Mouse (Mus musculus): Measurements from ENCODE around the gene Gins2.

Gene Gins2

DNA sequence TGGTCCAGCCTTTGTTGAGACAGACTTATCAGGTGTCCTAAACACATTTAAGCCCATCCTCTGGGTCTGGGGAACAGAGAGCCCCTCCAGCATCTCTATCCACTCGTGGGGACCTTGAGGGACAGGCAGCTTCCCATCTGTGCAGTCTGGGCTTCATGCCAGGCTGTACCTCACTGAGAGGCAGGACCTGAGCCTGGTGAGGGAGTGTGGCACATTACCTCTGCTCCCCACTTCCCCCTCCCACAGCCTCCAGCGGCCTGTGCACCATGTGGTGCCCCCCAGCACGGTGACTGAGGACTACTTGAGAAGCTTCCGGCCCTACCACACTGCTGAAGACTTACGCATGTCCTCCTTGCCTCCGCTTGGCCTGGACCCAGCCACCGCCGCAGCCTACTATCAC, 22.4 kb downstream of the Gins2 start:
- no peak for DNase-seq (ENCODE audit: inconsistent age in 2 of 2, low spot score in 1 of 2)

DNA sequence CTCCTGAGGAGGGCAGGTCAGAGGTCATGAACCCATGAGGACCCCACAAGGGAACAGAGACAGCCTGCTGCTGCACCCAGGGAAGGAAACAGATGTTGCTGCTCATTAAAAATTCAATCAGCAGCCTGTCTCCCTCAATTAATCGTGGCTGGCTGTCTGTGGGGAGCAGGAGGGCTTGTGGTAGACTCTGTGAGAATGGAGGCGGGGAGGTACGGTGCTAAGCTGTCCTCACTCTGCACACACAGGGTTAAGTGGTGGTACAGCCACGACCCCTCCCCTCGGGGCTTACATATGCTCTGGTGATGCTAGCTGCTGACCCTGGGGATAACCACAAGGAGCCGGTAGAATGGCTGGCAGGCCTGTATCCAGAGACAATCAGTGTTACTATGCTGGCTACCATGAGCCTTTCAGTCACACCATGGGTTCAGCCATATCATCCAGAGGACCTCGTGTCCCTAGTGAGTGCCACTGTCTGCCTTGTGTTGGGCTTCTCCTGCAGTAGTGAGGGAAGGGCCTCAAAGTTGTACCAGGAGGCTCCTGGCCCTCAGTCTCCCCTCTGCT, 23.9 kb downstream of the Gins2 start:
- no peak for DNase-seq (ENCODE audit: inconsistent age in 2 of 2, low spot score in 1 of 2)

DNA sequence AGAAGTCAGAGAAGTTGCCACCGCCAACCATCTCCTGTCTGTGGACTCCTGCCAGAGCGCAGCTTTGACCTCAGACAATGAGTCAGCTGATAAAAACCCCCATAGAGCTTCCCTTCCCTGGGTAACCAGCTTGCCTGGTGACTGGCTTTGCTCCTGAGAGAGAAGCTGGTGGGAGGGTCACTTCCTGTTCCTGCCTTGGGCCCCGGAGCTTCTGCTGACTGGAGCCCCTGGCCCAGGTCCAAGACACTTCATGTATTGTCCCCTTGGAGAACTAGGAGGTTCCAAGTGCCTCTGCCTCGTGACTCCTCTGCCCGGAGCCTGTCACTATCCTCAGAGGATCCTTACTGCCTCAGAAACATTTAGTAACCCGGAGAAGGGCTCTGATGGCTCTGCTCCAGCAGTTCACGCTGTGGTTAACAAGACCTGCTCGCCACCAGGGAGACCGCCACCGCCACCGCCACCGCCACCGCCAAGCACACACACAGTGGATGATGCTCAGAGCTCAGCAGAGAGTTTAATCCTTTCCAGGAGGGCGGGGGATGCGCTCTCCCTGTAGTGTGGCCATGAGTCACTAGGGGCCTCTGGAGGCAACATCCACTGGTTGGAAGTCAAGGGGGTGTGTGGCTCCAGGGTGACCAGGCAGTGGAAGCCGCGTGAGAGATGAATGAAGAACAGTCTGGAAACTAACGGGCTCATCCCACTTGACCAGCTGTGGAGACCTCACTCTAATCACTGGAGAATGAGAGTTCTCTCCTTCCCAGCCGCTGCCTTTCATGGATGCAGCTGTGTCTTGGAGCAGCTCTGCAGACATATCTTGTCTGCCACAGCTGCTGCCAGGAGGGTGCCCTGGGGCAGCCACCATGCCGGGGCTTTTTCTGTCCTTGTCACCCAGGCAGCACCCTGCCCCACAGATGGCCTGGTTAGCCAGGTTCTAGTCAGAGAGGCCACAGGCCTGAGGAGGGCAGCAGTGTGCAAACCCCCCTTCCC, 25.0 kb downstream of the Gins2 start:
- peak; percentile 94 to 96 for DNase-seq (ENCODE audit: inconsistent age in 2 of 2, low spot score in 1 of 2)

DNA sequence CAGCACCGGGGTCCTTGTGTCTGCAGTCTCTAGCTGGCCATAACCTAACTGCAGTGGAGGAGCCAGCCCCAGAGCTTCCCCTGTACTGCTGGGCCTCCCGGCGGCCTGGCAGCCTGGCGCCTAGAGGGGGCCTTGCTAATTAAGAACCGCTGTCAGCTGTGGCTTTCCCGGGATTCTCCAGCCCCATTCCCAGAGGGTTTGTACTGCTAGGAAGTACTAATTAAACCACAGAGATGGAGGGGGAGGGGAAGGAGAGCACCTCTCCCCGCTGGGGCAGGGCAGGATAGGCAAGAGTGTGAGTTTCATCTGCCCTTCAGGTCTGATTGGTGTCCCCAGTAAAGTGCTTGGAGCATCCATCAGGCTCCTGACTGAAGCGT, 25.8 kb downstream of the Gins2 start:
- DNase-seq (ENCODE audit: inconsistent age in 2 of 2, low spot score in 1 of 2), result peak in 1 of 2 experiments; percentile 52

DNA sequence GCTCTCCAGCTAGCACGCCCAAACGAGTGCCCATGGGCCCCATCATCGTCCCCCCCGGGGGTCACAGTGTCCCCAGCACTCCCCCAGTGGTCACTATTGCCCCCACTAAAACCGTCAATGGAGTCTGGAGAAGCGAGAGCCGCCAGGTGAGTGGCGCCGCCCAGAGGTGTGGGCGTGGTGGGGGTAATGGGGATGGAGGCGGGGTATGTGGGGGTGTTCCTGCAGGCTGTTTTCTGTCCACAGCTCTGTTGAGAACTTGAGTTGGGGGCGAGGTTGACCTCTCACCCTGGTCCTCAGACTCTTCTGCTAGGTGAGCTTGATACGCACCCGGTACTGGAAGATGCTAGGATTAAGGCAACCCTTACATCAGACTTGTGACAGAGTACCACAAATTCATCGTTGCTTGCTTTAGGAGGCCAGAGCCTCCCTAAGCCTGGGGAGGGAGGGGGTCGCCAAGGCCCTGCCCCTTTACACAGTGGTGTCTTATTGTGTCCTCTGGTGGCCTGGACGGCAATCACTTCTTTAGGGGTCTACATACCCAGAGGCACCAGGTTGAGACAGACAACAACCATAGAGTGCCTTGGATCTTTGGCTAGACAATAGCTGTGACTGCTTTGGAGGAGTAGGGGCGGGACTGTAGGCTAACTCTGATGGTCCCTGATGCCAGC, 26.3 kb downstream of the Gins2 start:
- DNase-seq (ENCODE audit: inconsistent age in 2 of 2, low spot score in 1 of 2), result no peak

DNA sequence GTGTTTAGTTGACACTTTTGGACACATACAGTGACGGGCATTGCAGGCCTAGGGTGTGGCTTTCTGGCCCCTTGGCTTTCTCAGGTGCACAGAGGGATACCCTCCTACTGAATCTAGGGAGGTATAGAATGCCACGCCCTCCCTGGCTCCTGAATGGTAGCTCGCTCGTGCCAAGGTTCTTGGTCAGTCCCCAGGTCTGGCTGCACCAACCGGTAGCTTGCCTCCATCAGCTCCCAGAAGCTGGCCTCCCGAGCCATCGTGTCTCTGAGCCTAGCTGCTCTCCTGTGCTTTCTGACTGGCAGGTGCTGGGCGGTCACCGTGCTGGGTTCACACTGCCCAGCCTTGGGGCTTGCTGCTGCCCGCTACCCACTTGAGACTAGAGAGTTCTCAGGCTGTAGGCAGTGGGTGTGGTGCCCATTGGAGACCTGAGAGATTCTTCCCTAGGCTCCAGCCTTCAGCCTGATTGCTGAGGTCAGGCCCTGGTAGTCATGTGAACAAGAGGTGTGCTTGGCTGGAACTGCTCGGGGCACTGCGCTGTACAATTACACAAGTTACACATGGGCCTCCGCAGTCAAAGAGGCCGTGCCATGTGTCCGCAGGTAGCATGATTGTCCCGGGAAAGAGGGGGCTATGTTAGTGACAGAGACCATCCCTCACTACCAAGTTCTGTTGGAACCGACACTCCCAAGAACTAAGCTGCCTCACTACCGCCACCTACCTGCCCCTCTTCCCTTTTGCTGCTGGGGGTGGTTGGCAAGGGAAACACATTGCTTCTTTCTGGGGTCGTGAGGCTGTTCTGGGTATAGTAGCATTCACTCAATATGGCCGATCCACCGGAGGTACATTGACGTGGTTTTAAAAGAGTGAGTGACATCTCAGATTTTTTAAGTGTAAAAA, 27.3 kb downstream of the Gins2 start:
- no peak for DNase-seq (ENCODE audit: inconsistent age in 2 of 2, low spot score in 1 of 2)

DNA sequence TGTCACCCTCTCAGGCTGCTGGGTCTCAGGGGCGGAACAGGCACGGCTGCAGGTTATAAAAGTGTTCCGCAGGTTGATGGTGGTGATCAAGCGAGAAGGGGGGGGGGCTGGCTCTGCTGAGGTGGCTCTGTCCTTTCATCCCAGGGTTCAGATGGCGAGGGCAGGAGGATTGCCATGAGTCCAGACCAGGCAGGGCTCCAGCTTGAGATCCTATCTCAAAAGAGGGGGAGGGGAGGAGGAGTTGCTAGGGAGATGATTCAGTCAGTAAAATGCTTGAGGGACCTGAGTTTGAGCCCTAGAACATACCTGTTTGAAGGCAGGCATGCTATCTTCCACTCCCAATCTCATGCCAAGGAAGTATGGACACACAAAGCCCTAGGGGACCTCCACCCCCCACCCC, 28.6 kb downstream of the Gins2 start:
- DNase-seq (ENCODE audit: inconsistent age in 2 of 2, low spot score in 1 of 2), result no peak

DNA sequence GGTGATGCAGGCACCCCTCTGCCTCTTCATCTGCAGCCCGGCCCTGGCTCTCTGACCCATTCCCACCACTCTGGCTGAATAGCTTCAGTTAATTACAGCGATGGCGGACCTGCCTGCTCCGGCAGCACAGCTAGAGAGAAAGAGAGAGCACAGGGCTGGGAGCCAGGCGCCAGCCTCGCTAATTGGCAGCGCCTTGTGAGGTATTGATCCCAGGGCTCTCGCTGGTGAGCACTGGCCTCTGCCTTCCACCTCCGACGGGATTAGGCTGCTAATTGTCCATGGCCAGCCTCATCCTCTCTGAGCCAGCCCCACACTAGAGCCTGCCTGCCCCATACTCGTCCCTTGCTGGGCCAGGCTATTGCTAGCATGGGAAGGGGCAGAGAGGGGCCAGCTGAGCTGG, 29.4 kb downstream of the Gins2 start:
- no peak for DNase-seq (ENCODE audit: inconsistent age in 2 of 2, low spot score in 1 of 2)

DNA sequence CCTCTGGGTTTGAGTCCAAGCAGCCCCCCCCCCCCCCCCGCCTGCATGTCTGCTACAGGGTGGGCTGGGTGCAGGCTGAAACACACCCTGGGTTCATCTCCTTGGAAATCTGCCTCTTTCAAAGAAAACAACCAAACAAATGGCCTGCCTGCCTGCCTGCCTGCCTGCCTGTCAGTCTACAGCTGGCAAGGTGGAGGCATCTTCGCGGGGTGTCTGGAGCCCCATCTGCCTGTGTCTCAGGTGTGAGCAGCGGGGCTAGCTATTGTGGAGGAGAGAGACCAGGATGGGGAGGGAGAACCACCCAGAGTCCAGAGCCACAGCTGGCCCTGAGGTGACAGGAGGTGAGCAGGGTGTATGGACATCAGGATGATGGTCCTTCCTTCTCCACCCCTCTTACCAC, 30.9 kb downstream of the Gins2 start:
- DNase-seq (ENCODE audit: inconsistent age in 2 of 2, low spot score in 1 of 2), result no peak

DNA sequence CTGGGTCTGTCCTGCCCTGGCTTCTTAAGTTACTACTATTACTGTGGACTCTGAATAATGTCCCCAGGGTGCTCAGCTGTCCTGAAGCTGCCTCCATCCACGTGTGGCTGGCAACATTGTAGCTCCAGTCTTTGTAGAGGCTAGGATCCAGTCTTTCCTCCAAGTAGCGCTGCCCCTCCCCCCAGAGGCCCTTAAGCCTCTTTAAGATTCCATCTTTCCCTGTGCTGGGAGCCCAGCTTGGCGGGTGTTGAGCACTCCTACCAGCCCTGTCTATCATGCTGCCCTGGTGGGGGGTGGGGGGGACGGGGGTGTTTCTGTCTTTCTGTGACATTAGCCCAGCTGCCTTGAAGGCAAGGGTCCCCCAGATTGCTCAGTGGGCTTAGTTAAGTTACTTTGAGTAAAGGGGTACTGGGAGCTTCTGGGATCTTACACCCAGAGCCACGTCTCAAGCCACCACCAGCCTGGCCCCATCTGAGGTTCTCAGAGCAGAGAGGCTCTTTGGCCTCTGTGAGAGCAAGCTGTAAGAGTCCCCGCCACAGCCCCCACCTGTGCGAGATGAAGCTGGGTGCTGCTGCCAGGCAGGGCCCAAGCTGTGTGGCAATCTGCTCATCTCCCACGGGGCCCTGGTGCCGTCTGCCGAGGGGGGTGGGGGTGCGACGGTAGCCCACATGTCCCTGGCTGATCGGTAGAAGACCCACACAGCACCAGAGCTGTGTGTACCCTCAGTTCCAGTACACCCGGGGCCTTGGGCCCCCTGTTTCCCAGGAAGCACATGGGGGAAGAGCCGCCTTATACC, 31.7 kb downstream of the Gins2 start:
- DNase-seq (ENCODE audit: inconsistent age in 2 of 2, low spot score in 1 of 2), result no peak

DNA sequence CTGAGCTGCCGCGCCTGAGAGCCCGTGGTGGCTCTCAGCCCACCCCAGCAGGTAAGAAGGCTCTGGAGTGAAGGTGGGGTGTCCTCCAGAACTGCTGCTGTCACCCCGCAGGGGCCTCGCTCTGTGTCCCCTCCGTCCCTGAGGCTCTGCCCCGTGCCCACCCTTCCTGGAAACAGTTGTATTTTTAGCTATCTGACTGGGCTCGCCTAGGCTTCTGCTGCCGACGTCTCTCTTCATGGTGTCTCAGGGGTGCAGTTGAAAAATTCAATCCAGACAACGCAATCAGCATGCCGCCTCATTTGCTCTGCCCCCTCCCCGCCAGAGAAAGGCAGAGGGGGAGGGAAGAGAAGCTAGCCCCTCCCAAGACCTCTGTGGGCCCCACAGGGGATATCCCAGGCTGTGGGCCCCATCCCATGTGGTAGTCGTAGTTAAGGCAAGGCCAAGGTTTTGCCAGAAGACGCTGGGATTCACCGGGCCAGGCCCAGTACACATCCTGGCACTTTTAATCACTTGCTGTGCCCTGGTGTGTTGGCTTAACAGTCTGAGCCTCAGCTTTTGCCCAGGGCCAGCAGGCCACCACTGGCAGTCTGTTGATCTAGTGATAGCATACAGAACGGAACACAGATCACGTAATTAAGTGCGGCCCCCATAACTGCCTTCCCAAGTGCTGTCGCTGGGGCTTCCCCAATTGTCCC, 32.8 kb downstream of the Gins2 start:
- no peak for DNase-seq (ENCODE audit: inconsistent age in 2 of 2, low spot score in 1 of 2)

DNA sequence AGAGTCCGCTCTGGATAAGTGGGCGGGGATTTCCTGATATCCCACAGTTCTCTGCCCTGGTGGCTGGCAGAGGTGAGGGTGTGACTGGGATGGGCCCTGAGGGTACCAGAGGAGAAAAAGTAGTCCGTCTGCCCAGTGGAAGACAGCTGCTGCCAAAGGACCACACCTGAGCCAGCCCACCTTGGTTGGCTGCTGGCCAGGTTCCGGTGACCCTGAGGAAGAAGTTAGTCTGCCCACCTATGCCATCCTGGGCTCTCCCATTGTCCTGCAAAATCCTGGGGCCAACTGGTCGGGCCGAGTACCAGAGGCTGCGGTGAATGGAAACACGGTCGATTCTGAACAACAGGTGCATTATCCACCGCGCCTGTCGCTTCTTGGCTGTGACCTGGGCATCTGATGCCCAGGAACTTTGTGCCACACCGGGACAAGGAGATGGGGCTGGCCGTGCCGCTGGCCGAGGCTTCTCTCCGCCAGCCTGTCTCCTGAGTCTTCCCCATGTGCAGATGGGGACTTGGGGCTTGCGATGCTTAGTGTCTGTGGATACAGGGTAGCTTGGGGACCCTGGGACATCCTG, 34.6 kb downstream of the Gins2 start:
- DNase-seq (ENCODE audit: inconsistent age in 2 of 2, low spot score in 1 of 2), result no peak

DNA sequence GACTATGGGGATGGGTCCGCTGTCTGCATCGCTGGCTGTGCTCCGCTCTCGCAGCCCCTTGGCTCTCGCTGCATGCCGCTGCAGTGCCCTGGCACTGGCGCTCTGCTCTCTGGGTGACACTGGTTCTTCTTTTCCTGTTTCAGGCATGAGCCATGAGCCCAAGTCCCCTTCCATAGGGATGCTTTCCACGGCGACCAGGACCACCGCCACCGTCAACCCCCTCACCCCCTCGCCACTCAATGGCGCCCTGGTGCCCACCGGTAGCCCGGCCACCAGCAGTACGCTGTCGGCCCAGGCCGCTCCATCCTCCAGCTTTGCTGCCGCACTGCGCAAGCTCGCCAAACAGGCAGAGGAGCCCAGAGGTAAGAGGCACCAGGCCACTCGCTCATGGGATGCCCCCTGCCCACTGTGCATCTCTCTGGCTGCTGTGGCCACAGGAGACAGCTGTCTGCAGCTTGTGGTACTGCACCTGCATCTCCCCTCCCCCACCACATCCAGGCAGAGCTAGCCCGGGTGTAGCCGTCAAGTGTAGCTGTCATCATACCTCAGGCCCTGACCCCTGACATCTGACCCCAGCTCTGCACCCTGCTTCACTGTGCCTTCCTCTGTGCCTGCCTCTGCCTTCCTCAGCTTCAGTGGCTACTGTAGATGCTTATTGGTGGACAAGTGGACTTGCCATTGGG, 35.5 kb downstream of the Gins2 start:
- DNase-seq (ENCODE audit: inconsistent age in 2 of 2, low spot score in 1 of 2), result no peak

DNA sequence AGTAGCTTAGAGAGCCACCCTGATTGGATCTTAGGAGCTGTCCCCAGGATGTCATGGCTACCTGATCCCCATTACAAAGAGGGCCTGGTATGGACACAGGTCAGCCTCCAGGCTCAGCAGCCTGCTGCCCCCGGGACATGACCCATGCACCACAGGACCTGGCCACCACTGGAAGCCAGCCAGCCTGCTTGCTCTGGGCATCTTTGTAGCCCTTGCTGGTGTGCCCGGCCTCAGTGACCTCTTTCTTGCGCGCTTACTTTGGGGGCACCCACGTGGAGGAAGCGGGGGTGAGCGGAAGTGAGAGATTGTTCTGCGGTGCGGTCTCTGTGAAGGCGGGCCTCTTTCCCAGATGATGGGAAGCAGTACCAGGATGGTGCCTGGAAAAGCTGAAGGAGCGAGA, 36.6 kb downstream of the Gins2 start:
- DNase-seq (ENCODE audit: inconsistent age in 2 of 2, low spot score in 1 of 2), result no peak

DNA sequence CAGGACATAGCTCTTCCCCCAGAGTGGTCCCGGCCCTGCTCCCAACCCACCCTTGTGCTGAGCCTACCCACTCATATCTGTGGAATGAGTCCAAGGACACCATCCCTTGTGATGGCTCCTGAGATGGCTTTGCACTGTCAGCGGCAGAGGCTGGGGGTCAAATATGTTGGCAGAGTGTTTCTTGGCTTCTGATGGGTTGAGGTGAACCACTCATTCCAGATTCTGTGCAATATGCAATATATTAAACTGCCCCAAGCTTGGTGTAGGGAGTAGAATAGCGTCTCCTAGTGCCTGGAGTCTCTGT, 37.5 kb downstream of the Gins2 start:
- DNase-seq (ENCODE audit: inconsistent age in 2 of 2, low spot score in 1 of 2), result peak; percentile 74 to 83

DNA sequence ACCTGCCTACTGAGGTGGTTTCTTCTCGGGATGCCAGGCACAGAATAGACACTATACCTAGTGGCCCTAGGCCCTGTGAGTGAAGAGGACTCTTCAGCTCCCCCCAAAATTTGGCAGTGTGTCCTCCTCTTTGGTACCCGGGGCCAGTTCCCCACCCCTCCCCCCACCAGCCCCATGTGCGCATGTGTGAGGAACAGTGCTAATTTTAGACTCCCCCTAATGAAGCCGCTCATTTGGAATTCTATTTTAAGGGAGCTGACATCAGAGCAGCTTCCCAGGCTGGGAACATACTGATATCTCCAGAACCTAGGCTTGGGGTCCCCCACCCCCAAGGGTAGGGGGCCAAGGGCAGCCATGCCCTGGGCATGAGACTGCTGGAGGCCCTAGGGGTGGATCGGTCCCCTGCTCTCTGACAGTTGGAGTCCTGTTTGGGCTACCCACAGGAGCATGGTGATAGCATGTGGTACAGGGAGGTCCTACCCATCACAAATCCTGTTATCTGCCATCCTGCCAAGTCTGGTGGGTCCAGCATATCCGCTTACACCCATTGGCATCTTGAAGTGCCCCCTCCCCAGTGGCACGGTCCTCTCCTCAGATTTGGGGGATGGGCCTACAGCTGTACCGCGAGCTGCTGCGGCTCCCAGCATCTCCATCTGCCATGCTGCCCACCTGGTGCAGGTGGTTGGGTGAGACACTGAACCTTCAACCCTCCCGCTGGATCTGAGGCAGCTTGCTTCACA, 38.0 kb downstream of the Gins2 start:
- no peak for DNase-seq (ENCODE audit: inconsistent age in 2 of 2, low spot score in 1 of 2)

DNA sequence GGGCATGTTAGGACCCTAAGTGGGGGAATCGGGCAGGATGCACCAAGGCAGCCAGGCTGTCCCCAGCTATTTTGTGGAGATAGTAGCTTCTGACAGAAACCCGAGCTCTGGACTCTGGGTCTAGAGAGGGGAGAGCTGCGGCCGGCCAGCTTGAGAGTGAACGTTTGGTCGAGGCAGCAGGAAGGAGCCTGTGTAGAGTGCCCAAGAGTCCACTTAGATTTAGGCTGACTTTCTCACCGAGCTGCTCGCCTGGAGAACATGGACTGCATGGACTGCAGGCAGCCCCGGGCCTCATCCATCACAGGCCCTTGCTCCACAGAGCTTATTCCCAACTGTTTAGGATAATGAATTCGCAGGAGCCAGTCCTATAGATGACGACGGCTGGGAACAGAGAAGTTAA, 38.7 kb downstream of the Gins2 start:
- no peak for DNase-seq (ENCODE audit: inconsistent age in 2 of 2, low spot score in 1 of 2)

DNA sequence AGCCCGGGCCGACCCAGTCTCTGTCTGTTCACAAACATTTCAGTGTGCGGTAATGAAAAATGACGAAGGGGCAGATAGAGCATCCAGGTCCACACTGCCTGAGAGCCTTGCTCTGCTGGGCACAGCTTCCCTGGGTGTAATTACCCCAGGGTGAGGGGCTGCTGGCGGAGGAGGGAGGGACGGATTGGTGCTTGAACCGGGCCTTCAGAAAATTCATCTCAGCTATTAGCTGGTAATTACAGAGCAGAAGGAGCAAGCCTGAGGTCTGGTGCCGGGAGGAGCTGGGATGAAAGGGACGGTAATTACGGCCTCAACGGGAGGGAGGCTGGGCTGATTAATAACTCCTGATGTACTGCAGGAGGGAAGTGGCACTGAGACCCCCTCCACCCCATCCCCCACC, 39.2 kb downstream of the Gins2 start:
- DNase-seq (ENCODE audit: inconsistent age in 2 of 2, low spot score in 1 of 2), result no peak

Measured in adrenal gland, adult (tissue).